Mouse (Mus musculus): ENCODE data around the gene Sept9. TPM values are rescaled to one million over a fixed set of nuclear protein-coding genes. Genes with fewer than 3 reads are reported as not detected.

Sept9 gene
- polyA plus RNA-seq, 2 experiments, result 78.7 to 125 TPM

DNA sequence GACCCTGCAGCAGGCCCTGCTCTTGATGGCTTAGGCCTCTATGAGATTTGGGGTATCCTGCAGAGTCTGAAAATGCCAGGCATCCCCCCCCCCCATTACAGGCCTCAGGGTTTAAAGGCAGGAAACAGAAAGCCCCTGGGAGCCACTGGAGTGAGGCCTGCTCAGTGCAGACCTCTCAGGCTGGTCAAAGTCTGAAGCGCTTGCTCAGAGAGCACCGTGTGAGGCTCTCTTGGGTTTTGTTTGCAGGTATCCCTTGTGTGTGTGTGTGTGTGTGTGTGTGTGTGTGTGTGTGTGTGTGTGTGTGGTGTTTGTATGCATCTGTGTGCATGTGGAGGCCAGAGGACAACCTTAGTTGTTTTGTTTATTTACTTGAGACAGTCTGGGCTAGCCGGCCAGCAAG is 164.5 kb downstream of the Sept9 start:
- DNase-seq (ENCODE audit: low spot score), result no peak
- H3K4me3 ChIP-seq (replicated peaks; ENCODE audit: low read length), result no peak overlapping the region
- 57% methylated on average over 3 of the region's 3 CpGs for WGBS
- no peak overlapping the region for H3K27ac ChIP-seq (replicated peaks; ENCODE audit: low read depth, low read length)
- H3K9me3 ChIP-seq (ENCODE audit: control insufficient read depth, low read length), result no peaks in the 10 kb centered on the region
- no peak for TF ChIP-seq POLR2A (IDR thresholded peaks at IDR 0.05; ENCODE audit: borderline replicate concordance, extremely low read depth, insufficient read depth, insufficient read length)
- no peak overlapping the region for H3K4me2 ChIP-seq (replicated peaks; ENCODE audit: low read depth, low read length, severe bottlenecking)
- H3K27me3 ChIP-seq (ENCODE audit: control insufficient read depth, insufficient read depth, low read length), result no peaks in the 10 kb centered on the region
- H3K36me3 ChIP-seq (ENCODE audit: control insufficient read depth, insufficient read depth, low read length), result peaks cover 42% of the 10 kb centered on the region
- H3K9ac ChIP-seq (ENCODE audit: low read depth, low read length, severe bottlenecking), result no peak overlapping the region
- H3K4me1 ChIP-seq (ENCODE audit: control insufficient read depth, insufficient read depth, low read length), result peaks cover 12% of the 10 kb centered on the region
- no peak for ATAC-seq (ENCODE audit: low FRiP score, low read depth)

DNA sequence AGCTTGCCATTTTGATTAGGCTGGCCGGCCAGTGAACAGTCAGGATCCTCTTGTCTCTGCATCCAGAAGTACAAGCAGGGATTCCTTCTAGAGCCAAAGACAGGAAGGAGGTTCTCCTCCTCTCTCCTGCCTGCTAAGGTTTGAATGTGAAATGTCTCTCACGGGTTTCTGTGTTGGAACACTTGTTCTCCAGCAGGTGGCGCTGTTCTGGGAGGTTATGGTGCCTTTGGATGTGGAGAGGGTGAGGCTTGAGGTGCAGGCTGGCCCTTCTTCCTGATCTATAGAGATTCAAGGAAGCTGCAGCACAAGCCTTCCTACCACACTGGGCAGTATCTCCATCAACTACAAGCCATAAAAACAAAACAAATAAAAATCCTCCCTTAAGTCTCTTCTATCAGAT is 167.0 kb downstream of the Sept9 start:
- H3K4me1 ChIP-seq (ENCODE audit: control insufficient read depth, insufficient read depth, low read length), result peaks cover 21% of the 10 kb centered on the region
- no peak for TF ChIP-seq POLR2A (IDR thresholded peaks at IDR 0.05; ENCODE audit: borderline replicate concordance, extremely low read depth, insufficient read depth, insufficient read length)
- ATAC-seq (ENCODE audit: low FRiP score, low read depth), result no peak
- no peak overlapping the region for H3K4me3 ChIP-seq (replicated peaks; ENCODE audit: low read length)
- no peaks in the 10 kb centered on the region for H3K9me3 ChIP-seq (ENCODE audit: control insufficient read depth, low read length)
- H3K36me3 ChIP-seq (ENCODE audit: control insufficient read depth, insufficient read depth, low read length), result peaks cover 19% of the 10 kb centered on the region
- no peaks in the 10 kb centered on the region for H3K27me3 ChIP-seq (ENCODE audit: control insufficient read depth, insufficient read depth, low read length)
- no peak overlapping the region for H3K4me2 ChIP-seq (replicated peaks; ENCODE audit: low read depth, low read length, severe bottlenecking)
- no peak overlapping the region for H3K9ac ChIP-seq (ENCODE audit: low read depth, low read length, severe bottlenecking)
- 17% methylated on average over 3 of the region's 3 CpGs for WGBS
- no peak for DNase-seq (ENCODE audit: low spot score)
- no peak overlapping the region for H3K27ac ChIP-seq (replicated peaks; ENCODE audit: low read depth, low read length)

DNA sequence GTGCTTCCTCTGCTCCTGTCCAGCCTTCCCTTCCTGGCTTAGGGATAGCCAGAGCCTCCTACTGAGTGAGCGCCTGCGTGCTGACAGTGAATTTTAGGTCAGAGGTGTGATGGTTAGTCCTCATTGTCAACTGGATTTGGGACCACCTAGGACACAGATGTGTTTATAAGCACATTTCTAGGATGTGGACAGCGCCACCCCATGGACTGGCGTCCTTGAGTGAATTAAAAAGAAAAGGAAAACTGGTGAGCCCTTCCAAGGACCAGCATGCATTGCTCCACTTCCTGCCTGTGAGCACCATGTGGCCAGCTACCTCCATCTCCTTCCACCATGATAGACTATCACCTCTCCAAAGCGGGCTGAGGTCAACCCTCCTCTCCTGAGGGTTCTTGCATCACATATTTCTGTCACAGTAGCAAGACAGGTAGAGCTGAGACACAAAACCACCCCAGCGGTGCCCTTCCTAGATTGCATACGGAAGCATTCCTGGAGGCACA is 167.4 kb downstream of the Sept9 start:
- H3K36me3 ChIP-seq (ENCODE audit: control insufficient read depth, insufficient read depth, low read length), result peaks cover 14% of the 10 kb centered on the region
- no peak overlapping the region for H3K9ac ChIP-seq (ENCODE audit: low read depth, low read length, severe bottlenecking)
- peaks cover 23% of the 10 kb centered on the region for H3K4me1 ChIP-seq (ENCODE audit: control insufficient read depth, insufficient read depth, low read length)
- DNase-seq (ENCODE audit: low spot score) (no peak), ATAC-seq (ENCODE audit: low FRiP score, low read depth) (no peak)
- H3K27ac ChIP-seq (replicated peaks; ENCODE audit: low read depth, low read length), result no peak overlapping the region
- H3K4me2 ChIP-seq (replicated peaks; ENCODE audit: low read depth, low read length, severe bottlenecking), result no peak overlapping the region
- no peak for TF ChIP-seq POLR2A (IDR thresholded peaks at IDR 0.05; ENCODE audit: borderline replicate concordance, extremely low read depth, insufficient read depth, insufficient read length)
- H3K27me3 ChIP-seq (ENCODE audit: control insufficient read depth, insufficient read depth, low read length), result no peaks in the 10 kb centered on the region
- WGBS, result 84% methylated on average over 7 of the region's 7 CpGs
- H3K4me3 ChIP-seq (replicated peaks; ENCODE audit: low read length), result no peak overlapping the region
- H3K9me3 ChIP-seq (ENCODE audit: control insufficient read depth, low read length), result no peaks in the 10 kb centered on the region

DNA sequence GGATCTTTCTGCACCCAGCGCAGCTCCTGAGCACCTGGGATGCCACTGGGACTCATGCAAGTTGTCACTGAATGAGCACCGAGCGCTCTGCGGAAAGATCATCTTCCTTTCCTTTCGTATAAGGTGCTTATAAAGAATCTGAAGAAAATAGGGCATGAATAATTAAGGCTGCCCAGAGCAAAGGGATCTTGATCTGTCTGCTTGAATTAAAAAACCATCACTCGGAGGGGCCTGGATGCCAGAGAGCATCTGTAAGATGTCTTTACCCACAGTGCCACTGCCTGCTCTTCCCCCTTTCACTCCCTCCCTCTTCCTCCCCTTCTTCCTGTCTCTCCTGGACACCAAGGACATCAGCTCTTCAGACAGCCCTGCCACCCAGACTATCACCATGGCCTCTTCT is 168.5 kb downstream of the Sept9 start:
- no peak for TF ChIP-seq POLR2A (IDR thresholded peaks at IDR 0.05; ENCODE audit: borderline replicate concordance, extremely low read depth, insufficient read depth, insufficient read length)
- H3K9me3 ChIP-seq (ENCODE audit: control insufficient read depth, low read length), result no peaks in the 10 kb centered on the region
- no peaks in the 10 kb centered on the region for H3K27me3 ChIP-seq (ENCODE audit: control insufficient read depth, insufficient read depth, low read length)
- H3K4me1 ChIP-seq (ENCODE audit: control insufficient read depth, insufficient read depth, low read length), result peaks cover 23% of the 10 kb centered on the region
- no peak overlapping the region for H3K4me2 ChIP-seq (replicated peaks; ENCODE audit: low read depth, low read length, severe bottlenecking)
- DNase-seq (ENCODE audit: low spot score), result no peak
- WGBS, result 95% methylated on average over 6 of the region's 6 CpGs
- no peak overlapping the region for H3K9ac ChIP-seq (ENCODE audit: low read depth, low read length, severe bottlenecking)
- no peak overlapping the region for H3K27ac ChIP-seq (replicated peaks; ENCODE audit: low read depth, low read length)
- no peak overlapping the region for H3K4me3 ChIP-seq (replicated peaks; ENCODE audit: low read length)
- no peak for ATAC-seq (ENCODE audit: low FRiP score, low read depth)
- peaks cover 5% of the 10 kb centered on the region; the same call in 1 of the 2 replicates for H3K36me3 ChIP-seq (ENCODE audit: control insufficient read depth, insufficient read depth, low read length)

DNA sequence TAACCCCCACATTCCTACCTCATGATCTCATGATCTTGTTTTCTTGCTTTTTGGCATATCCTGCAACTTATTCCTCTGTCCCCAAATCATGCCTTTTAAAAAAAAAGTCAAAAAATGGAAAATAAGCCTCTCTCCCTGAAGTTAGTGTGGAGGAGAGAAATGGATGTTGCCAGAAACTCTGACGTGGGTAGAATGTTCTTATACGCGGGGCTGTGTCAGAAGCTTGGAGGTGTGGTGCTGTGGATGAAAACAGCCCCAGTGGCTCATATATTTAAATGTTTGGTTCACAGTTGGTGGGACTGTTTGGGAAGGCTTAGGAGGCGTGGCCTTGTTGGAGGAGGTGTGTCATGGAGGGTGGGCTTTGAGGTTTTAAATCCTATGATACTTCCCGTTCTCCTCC is 169.9 kb downstream of the Sept9 start:
- Histone ChIP-seq H3K9ac (ENCODE audit: low read depth, low read length, severe bottlenecking) (no peak overlapping the region), H3K4me3 (replicated peaks; ENCODE audit: low read length) (no peak overlapping the region), H3K4me2 (replicated peaks; ENCODE audit: low read depth, low read length, severe bottlenecking) (no peak overlapping the region), H3K36me3 (ENCODE audit: control insufficient read depth, insufficient read depth, low read length) (no peaks in the 10 kb centered on the region), H3K4me1 (ENCODE audit: control insufficient read depth, insufficient read depth, low read length) (peaks cover 15% of the 10 kb centered on the region), H3K27me3 (ENCODE audit: control insufficient read depth, insufficient read depth, low read length) (no peaks in the 10 kb centered on the region), H3K9me3 (ENCODE audit: control insufficient read depth, low read length) (no peaks in the 10 kb centered on the region), H3K27ac (replicated peaks; ENCODE audit: low read depth, low read length) (no peak overlapping the region)
- no peak for DNase-seq (ENCODE audit: low spot score)
- no peak for ATAC-seq (ENCODE audit: low FRiP score, low read depth)
- no peak for TF ChIP-seq POLR2A (IDR thresholded peaks at IDR 0.05; ENCODE audit: borderline replicate concordance, extremely low read depth, insufficient read depth, insufficient read length)
- WGBS, result 77% methylated on average over 5 of the region's 5 CpGs
